Mouse (Mus musculus): ENCODE measurements around the gene Spred1. TPM values are rescaled to one million over a fixed set of nuclear protein-coding genes. Genes with fewer than 3 reads are reported as not detected.

Spred1 gene
- polyA plus RNA-seq (2012), result 5.6 and 6.3 TPM in 2 replicates

DNA sequence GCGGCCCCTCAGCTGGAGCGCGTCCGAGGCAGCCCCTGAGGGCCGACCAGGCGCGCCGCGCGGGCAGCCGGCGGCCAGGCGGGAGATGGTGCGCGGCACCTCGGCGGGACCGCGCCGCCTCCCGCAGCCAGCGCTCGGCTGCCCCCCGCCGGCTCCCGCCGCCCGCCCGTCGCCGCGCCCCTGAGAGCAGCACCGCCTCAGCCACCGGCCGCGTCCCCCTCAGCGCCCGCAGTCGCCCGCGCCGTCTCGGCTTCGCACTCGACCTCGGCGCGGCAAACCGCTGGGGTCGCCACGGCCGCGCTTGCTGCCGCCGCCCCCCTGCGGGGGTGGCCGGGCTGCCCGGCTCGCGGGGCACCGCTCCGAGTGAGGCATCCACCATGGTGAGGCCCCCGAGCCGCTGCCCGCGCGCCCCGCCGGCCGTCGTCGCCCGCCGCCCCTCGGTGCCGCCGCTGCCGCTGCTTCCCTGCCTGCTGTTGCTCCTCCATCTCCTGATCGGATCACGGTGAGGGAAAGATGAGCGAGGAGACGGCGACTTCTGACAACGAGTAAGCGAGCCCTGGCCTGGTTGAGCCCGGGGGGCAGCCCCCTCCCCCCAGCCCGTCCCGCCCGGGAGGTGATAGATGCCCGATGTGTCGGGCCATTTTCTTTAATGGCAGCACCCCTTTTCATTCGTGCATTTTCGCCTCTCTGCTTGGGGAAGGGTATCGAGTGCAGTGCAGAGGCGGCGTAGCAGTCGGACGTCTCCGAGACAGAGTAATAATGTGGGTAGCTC is at the start of gene Spred1:
Gene Spred1, plus strand, starts transcription at position 163 of the 772 bp plus-strand sequence.
- no peak for TF ChIP-seq GATA1 (IDR thresholded peaks at IDR 0.05; ENCODE audit: low read length)

DNA sequence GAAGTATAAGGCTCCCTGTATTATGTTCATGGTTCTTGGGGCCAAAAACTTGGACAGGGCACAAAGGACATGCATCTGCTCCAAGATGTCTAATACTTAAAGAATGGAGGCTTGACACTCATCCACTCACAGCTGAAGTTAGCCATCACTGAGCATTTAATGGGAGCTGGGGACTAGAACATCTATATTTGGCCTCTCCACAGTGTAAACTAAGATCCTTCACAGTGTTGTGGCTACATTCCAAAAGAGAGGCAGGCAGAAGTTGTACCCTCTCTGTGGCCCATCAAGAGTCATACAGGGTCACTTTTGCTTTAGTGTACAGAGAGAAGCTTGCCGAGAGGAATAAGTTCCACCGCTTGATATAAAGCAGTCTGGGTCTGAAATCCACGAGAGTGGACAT is 49.6 kb upstream of the Spred1 start:
- no peak for TF ChIP-seq GATA1 (IDR thresholded peaks at IDR 0.05; ENCODE audit: low read length)

DNA sequence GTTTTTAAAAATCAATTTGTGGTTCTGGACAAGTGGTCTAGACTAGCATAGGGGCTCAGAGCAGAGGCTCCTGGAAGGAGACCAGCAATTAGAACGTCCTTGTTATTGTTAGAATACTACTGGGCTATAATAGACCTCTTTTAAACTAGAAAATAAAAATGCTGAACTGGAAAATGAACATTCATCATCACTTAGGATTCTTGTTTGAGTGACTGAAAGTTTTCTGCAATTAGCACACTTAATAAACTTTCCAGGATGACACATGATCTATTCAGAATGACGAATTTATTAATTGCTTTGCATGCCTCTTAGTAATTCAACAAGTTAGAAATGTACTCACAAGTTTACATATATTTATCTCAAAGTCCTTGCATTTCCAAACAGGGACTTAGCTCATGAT is 42.5 kb upstream of the Spred1 start:
- TF ChIP-seq GATA1 (IDR thresholded peaks at IDR 0.05; ENCODE audit: low read length), result no peak

DNA sequence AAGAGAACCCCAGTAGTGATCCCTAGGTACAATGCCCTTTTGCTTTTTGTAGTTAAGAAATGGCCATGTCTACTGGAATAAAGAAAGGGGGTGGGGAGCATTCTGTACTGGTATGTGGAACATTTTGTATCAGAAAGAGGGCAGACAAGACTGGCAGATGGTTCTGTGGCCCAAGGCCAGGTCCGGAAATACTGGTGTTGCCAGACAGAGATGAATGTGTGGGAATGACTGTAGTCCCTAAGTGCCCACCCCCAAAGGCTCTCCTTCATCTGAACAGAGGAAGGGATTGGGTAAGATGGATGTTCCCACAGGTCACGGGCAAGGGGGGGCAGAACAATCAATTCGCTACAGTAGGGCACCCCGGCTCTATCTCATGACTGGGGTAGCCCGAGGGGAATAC is 41.6 kb upstream of the Spred1 start:
- TF ChIP-seq GATA1 (IDR thresholded peaks at IDR 0.05; ENCODE audit: low read length), result no peak

DNA sequence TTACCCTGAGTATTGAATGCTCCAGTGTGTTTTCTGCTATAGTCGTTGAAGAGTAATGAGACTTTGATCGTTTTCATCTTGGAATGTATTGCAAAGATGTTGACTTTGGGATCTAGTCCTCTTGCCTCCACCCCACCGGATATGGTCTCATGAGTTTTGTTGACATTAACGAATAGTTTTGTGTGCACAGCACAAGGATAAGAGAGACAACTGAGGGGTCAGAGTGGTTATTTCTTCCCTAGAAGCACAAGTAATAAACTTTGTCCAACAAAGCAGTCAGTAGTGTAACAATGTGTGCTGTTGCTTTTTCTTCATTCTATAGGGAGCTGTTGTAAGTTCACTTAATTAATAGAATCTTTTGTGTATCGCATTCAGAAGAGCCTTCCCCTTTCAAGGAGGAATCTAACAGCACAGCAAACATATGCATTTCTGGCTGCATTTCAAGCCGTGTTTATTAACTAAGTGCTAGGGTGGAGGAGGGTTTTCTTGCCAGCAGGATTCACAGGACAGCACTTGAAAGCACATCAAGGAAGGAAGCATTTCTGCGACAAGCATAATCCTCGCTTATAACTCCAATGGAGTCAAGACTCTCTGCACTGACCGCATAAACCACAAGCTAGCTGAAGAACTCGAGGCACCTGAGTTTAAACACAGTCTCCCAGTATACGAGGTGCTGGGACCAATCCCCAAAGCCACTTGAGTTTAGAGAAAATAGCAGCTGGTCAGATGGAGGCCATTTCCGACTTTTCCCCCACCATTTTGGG is 35.0 kb upstream of the Spred1 start:
- no peak for TF ChIP-seq GATA1 (IDR thresholded peaks at IDR 0.05; ENCODE audit: low read length)

DNA sequence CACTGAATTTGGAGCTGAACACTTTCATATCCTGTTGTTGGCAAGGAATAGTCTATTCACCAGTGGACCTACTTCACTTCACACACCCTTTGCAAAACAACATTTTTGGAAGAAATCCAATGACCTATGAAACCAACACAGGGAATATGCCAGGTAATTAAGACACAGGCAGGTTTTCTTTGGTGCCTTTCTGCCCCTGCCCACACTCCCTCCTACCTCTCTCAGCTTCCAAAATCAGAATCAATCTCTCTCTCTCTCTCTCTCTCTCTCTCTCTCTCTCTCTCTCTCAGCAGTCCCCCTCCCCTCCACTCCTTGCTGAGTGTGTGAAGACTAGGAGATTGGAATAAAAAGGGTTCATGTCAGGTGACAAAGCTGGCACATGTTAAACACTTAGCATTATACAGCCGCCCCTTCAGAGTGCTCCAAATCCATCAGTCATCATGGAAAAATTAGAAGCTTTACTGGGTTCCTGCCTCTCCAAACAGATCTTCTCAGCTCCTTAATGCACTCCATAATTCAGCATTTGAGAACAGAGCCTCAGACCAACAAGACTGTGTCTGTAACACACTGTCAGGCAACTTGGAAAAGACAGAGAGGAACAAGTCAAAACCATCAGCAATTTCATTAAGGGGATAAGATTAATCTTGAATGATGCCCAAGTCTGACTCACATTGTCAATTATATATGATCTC is 34.3 kb upstream of the Spred1 start:
- no peak for TF ChIP-seq GATA1 (IDR thresholded peaks at IDR 0.05; ENCODE audit: low read length)

DNA sequence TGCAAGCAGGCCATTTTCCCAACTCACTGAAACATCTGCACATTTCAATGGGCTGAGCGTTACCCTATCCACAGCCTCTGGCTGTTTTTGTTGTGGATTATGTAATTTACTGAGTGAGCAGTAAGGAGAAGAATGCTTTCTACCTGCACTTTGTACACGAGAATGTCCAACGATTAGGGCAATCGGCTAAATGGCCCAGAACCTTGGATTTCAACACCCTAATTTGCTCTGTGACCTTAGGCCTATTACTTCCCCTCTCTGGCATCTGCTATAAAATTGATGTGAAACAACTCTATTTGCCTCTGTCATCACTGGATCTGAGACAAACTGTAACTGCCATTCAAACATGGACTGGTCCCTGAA is 33.7 kb upstream of the Spred1 start:
- no peak for TF ChIP-seq GATA1 (IDR thresholded peaks at IDR 0.05; ENCODE audit: low read length)

DNA sequence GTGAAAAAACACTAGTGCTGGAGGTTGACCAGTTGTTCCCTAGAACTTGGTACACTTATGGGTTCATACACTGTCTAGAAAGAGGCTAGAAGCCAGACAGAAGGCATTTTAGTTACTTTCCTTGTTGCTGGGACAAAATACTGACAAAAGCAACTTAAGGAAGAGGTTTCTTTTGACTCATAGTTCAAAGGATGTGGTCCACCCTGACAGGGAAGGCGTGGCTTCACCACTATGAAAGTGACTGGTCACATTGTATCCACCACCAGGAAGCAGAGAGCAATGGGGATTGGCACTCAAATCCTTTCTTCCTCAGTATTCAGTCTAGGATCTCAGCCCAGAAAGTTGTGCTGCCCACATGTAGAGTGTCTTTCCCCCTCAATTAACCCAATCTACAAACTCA is 31.7 kb upstream of the Spred1 start:
- TF ChIP-seq GATA1 (IDR thresholded peaks at IDR 0.05; ENCODE audit: low read length), result no peak

DNA sequence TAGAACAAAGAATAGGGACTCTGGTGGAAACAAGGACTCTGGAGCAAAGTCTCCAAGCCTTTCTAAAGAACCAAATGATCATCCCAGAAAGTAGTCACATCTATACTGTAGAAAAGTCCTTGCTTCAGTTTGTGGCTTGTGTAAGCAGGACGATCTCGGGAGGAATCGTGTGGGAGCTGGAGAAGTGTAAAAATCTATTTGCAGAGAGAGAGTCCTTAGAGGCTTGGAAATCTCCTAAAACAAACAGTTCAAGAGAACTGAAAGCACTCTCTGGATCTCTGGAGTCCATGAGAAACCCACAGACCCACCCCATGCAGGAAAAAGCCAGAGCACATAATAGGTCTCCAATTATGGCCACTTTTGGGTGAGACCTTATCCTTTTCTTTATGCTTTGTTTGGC is 31.1 kb upstream of the Spred1 start:
- no peak for TF ChIP-seq GATA1 (IDR thresholded peaks at IDR 0.05; ENCODE audit: low read length)

DNA sequence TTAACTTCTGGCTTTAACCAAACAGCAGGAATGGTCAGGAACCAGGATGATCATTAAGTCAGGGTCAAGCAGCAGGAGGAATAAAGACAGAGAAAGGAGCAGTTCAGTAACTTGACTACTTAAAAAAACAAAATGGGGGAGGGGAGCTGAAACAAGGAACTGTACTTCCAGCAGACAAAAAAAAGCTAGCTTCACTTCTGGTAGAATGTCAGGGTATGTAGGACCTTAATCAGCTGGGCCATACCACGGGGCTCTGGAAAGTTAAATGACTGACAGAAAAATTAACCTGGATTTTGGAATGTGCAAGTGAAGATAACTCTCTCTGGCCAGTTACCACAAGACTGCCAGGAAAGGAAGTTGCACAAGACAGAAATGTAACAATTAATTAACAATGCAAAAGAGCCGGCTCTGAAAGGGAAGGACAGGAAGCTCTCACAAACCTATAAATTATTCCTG is 28.2 kb upstream of the Spred1 start:
- no peak for TF ChIP-seq GATA1 (IDR thresholded peaks at IDR 0.05; ENCODE audit: low read length)

DNA sequence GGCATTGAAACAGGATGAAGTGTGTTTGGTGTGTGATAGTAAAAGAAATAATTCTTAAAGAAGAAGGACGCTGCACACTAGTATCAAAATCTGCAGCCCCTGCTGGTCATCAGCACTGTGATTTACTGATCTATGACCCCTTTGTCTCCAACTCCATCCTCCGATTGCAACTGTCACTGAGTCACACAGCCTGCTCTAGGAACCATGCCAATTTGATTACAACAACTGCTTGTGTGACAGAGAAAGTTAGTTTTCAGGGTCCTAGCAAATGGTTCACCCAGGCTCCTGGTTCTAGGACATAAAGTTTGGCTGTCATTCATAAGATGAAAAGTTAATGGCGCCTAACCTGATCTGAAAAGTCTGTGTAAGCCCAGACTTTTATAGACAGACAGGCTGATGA is 25.7 kb upstream of the Spred1 start:
- no peak for TF ChIP-seq GATA1 (IDR thresholded peaks at IDR 0.05; ENCODE audit: low read length)

DNA sequence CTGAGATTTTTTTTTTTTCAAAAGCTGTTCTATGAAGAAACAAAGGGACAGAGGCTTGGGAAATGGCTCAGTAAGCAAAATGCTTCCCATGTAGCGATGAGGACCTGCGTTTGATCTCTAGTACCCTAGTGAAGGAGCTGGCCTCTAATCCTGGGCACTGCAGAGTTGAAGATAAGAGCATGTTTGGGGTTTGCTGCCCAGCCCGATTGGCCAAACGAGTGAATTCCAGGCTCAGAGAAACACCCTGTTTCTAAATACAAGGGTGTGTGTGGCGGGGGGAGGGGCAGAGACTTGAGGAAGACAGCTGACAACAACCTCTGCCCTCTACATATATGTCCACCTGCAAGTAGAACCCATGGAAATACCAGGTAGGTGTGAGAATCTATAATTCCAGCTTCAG is 23.9 kb upstream of the Spred1 start:
- no peak for TF ChIP-seq GATA1 (IDR thresholded peaks at IDR 0.05; ENCODE audit: low read length)

DNA sequence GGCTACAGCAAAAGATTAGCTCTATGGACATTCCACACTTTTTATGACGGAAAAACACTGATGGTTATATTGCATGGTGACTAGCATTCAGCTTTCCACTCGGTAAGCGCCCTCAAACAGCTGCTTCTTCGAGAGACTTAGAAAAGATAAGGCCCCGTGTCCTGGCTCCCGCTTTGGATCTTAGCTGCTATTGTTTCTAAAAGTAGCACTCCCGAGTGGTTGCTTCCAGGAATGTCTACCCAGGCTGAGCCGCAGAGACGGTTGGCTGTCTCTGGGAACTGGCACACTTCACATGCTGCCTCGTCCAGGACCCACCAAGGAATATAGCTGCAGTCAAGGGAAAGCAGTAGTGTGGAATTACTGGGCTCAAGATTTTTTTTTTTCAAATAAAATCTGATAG is 21.9 kb upstream of the Spred1 start:
- TF ChIP-seq GATA1 (IDR thresholded peaks at IDR 0.05; ENCODE audit: low read length), result no peak

DNA sequence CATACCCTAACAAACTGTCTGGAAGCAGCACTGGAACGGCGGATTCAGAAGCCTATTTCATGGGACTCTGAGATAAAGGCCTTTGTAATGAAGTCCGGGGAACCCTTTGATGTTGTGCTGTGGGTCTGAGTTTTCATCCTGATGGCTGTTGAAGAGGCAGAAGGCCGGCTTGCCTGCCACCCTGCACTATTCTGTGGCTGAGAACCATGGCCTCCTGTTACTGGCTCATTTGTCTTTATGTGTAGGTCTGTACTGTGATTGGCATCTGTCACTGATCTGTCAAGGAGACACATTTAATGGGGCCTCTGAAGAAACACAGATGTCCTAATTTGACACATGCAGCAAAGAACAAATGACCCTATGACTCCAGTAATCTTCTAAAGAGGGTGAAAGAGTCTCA is 17.7 kb upstream of the Spred1 start:
- no peak for TF ChIP-seq GATA1 (IDR thresholded peaks at IDR 0.05; ENCODE audit: low read length)

DNA sequence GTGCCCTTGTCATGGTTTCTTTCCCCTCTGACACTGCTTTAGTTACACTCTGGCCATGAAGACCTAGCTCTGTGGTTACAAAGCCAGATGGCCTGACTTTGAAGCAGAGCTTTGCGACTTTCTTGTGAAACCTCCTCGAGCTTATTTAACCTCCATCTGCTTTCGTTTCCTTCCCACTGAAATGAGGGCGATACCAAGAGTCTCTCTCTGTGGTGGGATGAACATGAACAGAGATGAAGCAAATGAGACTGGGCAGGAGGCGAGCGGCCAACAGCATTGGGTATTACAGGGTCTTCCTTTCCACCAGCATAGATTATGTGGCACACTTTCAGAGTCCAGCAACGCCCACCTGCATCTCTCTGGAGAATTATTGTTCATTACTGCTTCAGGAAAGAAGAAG is 15.8 kb upstream of the Spred1 start:
- TF ChIP-seq GATA1 (IDR thresholded peaks at IDR 0.05; ENCODE audit: low read length), result no peak

DNA sequence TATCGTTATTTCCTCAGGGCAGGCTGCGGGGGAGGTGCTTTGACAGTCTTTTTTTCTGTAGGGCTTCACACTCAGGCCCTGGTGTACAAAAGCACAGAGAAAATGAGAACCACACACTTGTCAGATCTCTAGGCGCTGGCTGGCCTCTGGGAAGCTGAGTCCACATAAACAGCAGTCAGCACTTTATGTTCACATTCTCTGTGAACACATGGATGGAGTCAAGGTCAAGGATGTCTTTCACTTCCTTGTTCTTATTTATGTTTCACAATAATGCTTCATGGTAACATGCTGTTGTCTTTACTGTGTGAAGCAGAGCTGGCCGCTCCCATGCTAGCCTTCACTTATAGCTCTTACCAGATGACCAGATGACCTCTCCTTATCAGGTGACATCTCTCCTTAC is 13.1 kb upstream of the Spred1 start:
- TF ChIP-seq GATA1 (IDR thresholded peaks at IDR 0.05; ENCODE audit: low read length), result no peak
